Mouse (Mus musculus): ENCODE results near the gene Kazn. TPM values are rescaled to one million over a fixed set of nuclear protein-coding genes. Genes with fewer than 3 reads are reported as not detected.

The Kazn gene
- polyA plus RNA-seq, 1 experiment from 2014 or later = 11.9 TPM

DNA sequence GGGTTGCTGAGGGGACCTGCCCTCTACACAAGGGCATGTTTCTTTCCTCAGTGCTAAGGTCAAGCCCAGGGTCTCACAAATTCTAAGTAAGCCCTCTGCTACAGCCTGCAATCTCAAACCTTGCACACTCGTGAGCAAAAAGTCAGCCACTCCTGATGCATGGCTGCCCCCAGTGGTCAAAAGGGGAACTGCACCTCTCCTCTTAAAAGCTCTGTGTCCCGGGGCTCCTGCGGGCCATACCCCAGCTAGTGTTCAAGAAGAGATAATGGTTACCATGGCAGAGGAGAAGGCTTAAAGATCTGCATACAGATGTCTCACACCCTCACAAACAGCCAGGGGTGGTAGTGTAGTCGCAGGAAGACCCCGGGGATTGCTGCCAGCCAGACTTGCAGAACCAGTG, 9.2 kb upstream of the Kazn start:
- Histone ChIP-seq H3K4me2 (ENCODE audit: low read depth, low read length) (no peak overlapping the region), H3K27ac (replicated peaks; ENCODE audit: low read depth, low read length) (no peak overlapping the region), H3K9ac (ENCODE audit: low read depth, low read length) (no peak overlapping the region), H3K4me1 (ENCODE audit: control insufficient read depth, insufficient read depth, low read length) (peaks cover 8% of the 10 kb centered on the region), H3K36me3 (ENCODE audit: control insufficient read depth, insufficient read depth, low read length) (no peaks in the 10 kb centered on the region), H3K4me3 (ENCODE audit: low read depth, low read length) (no peak overlapping the region), H3K9me3 (ENCODE audit: control insufficient read depth, low read length) (no peaks in the 10 kb centered on the region), H3K27me3 (replicated peaks; ENCODE audit: control insufficient read depth, insufficient read depth, low read length) (no peaks in the 10 kb centered on the region)
- 9% methylated on average over 5 of the region's 5 CpGs for WGBS
- DNase-seq (ENCODE audit: low spot score) (peak; percentile 80), ATAC-seq (ENCODE audit: low read depth) (no peak)

DNA sequence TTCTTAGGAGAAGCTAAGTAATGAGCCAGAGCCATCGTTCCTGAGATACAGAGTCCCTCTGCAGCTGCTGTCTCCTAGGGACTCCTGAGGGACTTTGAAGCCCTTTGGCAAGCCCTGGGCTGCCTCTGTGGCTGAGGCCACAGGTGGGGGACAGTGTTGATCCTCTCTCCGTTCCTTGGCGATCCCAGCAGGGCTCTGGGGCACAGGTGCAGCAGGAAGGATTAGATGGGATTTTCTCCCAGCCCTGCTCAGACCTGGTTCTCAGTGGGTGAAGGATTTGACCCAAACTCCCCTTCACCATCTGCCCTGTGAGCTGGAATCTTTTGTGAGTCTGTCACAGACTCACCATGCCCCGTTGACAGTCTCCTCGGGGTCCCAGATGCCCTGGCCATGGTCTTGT, 7.5 kb upstream of the Kazn start:
- Histone ChIP-seq H3K4me3 (ENCODE audit: low read depth, low read length) (no peak overlapping the region), H3K4me2 (ENCODE audit: low read depth, low read length) (no peak overlapping the region), H3K9ac (ENCODE audit: low read depth, low read length) (no peak overlapping the region), H3K36me3 (ENCODE audit: control insufficient read depth, insufficient read depth, low read length) (no peaks in the 10 kb centered on the region), H3K4me1 (ENCODE audit: control insufficient read depth, insufficient read depth, low read length) (peaks cover 6% of the 10 kb centered on the region), H3K27me3 (replicated peaks; ENCODE audit: control insufficient read depth, insufficient read depth, low read length) (no peaks in the 10 kb centered on the region), H3K27ac (replicated peaks; ENCODE audit: low read depth, low read length) (no peak overlapping the region), H3K9me3 (ENCODE audit: control insufficient read depth, low read length) (no peaks in the 10 kb centered on the region)
- DNase-seq (ENCODE audit: low spot score) = no peak
- ATAC-seq (ENCODE audit: low read depth) = no peak
- WGBS = 21% methylated on average over 5 of the region's 5 CpGs

DNA sequence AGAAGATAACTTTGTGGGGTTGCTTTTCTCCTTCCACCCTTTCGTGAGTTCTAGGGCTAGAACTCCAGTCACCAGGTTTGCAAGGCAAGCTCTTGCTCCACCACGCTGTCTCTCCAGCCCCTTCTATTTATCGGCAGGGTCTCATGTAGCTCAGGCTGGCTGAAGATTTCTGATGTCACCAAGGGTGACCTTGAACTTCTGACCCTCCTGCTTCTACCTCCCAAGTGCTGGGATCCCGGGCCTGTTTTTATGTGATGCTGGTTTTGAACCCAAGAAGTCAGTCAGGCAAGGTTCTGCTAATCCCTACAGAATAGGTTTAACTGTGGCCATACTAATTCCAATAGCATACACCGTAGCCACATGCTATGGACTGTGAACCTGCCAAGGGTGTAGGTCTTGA, 5.4 kb upstream of the Kazn start:
- Histone ChIP-seq H3K4me3 (ENCODE audit: low read depth, low read length) (no peak overlapping the region), H3K27ac (replicated peaks; ENCODE audit: low read depth, low read length) (no peak overlapping the region), H3K9me3 (ENCODE audit: control insufficient read depth, low read length) (no peaks in the 10 kb centered on the region), H3K36me3 (ENCODE audit: control insufficient read depth, insufficient read depth, low read length) (no peaks in the 10 kb centered on the region), H3K4me1 (ENCODE audit: control insufficient read depth, insufficient read depth, low read length) (peaks cover 13% of the 10 kb centered on the region), H3K4me2 (ENCODE audit: low read depth, low read length) (no peak overlapping the region), H3K27me3 (replicated peaks; ENCODE audit: control insufficient read depth, insufficient read depth, low read length) (no peaks in the 10 kb centered on the region), H3K9ac (ENCODE audit: low read depth, low read length) (no peak overlapping the region)
- ATAC-seq (ENCODE audit: low read depth) = no peak
- WGBS = 85% methylated on average over 5 of the region's 5 CpGs
- DNase-seq (ENCODE audit: low spot score) = no peak

DNA sequence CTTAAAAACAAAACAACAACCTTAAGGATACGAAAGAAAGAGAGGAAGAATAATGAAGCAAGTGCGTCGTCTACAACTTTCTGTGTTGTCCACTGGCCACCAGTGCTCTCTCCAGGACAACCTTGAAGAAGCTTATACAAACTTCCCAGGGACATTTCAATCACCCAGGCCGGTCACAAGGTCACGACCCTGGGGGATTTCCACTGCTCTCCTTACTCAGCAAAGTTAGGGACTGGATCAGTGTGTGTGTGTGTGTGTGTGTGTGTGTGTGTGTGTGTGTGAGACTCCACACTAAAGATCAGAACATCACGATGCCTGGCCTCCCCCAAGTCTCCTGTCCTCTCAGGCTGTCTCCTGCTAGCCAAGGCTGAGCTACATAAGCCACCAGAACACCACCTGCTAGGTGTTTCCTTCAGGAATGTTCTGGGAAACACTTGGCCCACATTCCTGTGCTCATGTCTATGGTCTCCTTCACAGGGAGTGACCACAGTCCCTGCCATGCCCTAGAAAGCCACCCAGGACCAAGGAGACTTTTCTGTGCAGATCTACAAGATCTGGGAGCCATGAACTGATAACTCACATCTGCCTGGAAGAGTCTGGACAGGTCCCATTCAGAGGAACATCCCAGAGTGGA, 3.7 kb upstream of the Kazn start:
- 79% methylated on average over 6 of the region's 6 CpGs for WGBS
- Histone ChIP-seq H3K9ac (ENCODE audit: low read depth, low read length) (no peak overlapping the region), H3K27me3 (replicated peaks; ENCODE audit: control insufficient read depth, insufficient read depth, low read length) (no peaks in the 10 kb centered on the region), H3K4me2 (ENCODE audit: low read depth, low read length) (no peak overlapping the region), H3K4me3 (ENCODE audit: low read depth, low read length) (no peak overlapping the region), H3K4me1 (ENCODE audit: control insufficient read depth, insufficient read depth, low read length) (peaks cover 21% of the 10 kb centered on the region), H3K27ac (replicated peaks; ENCODE audit: low read depth, low read length) (no peak overlapping the region), H3K36me3 (ENCODE audit: control insufficient read depth, insufficient read depth, low read length) (no peaks in the 10 kb centered on the region), H3K9me3 (ENCODE audit: control insufficient read depth, low read length) (no peaks in the 10 kb centered on the region)
- ATAC-seq (ENCODE audit: low read depth) (no peak), DNase-seq (ENCODE audit: low spot score) (no peak)

DNA sequence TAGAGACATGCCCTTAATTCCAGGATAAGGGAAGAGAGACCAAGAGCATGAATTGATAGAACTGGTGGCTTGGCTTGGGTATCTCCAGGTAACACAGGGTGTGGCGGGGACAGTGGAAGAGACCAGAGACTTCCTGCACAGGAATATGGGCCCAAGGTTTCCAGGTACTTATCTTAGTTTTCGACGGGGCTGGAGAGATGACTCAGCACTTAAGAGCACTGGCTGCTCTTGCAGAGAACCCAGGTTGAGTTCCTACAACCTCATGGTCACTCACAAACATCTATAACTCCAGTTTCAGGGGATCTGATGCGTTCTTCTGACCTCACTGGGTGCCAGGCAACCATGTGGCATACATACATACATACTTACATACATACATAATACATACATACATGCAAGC, 3.0 kb upstream of the Kazn start:
- WGBS = 77% methylated on average over 4 of the region's 4 CpGs
- peaks cover 25% of the 10 kb centered on the region for H3K4me1 ChIP-seq (ENCODE audit: control insufficient read depth, insufficient read depth, low read length)
- H3K4me2 ChIP-seq (ENCODE audit: low read depth, low read length) = no peak overlapping the region
- H3K9ac ChIP-seq (ENCODE audit: low read depth, low read length) = no peak overlapping the region
- H3K36me3 ChIP-seq (ENCODE audit: control insufficient read depth, insufficient read depth, low read length) = no peaks in the 10 kb centered on the region
- no peaks in the 10 kb centered on the region for H3K27me3 ChIP-seq (replicated peaks; ENCODE audit: control insufficient read depth, insufficient read depth, low read length)
- no peaks in the 10 kb centered on the region for H3K9me3 ChIP-seq (ENCODE audit: control insufficient read depth, low read length)
- DNase-seq (ENCODE audit: low spot score) (no peak), ATAC-seq (ENCODE audit: low read depth) (no peak)
- H3K4me3 ChIP-seq (ENCODE audit: low read depth, low read length) = no peak overlapping the region
- H3K27ac ChIP-seq (replicated peaks; ENCODE audit: low read depth, low read length) = no peak overlapping the region

DNA sequence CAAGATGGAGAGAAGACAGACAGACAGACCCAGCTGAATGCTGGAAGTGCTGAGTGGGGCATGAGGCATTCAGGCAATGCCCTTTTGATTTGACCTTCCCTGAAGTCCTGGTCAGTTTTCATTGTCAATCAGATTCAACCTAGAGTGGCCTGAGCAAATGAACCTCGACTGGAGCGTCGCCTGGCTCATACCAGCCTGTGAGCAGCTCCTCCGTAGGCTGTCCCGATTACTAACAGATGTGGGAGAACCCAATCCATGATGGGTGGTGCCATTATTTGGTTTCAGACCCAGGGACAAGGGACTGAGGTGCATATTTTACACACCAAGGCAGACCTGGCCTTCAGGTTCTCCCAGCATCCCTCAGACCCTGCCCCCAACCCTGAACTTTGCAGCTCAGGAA, 1.7 kb upstream of the Kazn start:
- Histone ChIP-seq H3K27ac (replicated peaks; ENCODE audit: low read depth, low read length) (no peak overlapping the region), H3K27me3 (replicated peaks; ENCODE audit: control insufficient read depth, insufficient read depth, low read length) (no peaks in the 10 kb centered on the region), H3K4me2 (ENCODE audit: low read depth, low read length) (no peak overlapping the region), H3K36me3 (ENCODE audit: control insufficient read depth, insufficient read depth, low read length) (no peaks in the 10 kb centered on the region), H3K9ac (ENCODE audit: low read depth, low read length) (no peak overlapping the region), H3K9me3 (ENCODE audit: control insufficient read depth, low read length) (no peaks in the 10 kb centered on the region), H3K4me1 (ENCODE audit: control insufficient read depth, insufficient read depth, low read length) (peaks cover 25% of the 10 kb centered on the region), H3K4me3 (ENCODE audit: low read depth, low read length) (no peak overlapping the region)
- ATAC-seq (ENCODE audit: low read depth) (no peak), DNase-seq (ENCODE audit: low spot score) (no peak)
- 39% methylated on average over 5 of the region's 5 CpGs for WGBS

DNA sequence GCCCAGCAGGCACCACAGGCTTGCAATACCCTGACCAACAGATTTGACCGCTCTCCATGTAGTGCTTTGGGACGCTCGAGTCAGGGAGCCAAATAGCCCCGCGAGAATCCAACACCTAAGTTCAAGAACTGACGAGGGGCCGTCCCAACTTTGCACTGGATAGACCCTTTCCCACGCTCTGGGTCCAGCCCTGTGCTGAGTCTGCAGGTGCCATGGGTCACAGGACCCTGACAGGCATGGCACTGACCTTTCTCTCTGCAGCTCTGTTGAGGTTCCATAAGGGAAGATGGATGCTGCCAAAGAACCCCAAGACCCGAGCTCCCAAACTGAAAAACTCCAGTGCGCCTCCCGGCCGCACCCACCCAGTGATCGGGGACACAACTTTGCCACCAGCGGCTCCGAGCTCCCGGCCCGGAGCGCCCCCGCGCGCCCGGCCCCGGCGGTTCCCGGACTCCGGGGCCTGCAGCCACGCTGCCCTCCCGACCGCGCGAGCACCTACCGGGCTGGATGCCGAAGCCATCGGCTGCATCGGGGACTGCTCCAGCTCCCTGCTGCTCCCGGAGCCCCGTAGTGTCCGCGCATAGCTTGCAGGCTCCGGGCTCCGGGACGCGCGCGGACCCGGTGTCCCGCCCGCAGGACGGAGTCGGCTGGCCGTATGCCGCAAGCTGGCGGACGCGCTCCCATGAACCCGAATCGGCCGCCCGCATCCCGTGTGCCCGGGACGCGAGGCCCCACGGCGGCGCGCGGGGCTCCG, 538 bp downstream of the Kazn start:
- WGBS = 0% methylated on average over 32 of the region's 69 CpGs
- H3K27me3 ChIP-seq (replicated peaks; ENCODE audit: control insufficient read depth, insufficient read depth, low read length) = no peaks in the 10 kb centered on the region
- H3K4me1 ChIP-seq (ENCODE audit: control insufficient read depth, insufficient read depth, low read length) = peaks cover 25% of the 10 kb centered on the region
- peak overlapping the region; percentile 71 for H3K4me3 ChIP-seq (ENCODE audit: low read depth, low read length)
- H3K27ac ChIP-seq (replicated peaks; ENCODE audit: low read depth, low read length) = peak overlapping the region; percentile 67
- H3K36me3 ChIP-seq (ENCODE audit: control insufficient read depth, insufficient read depth, low read length) = no peaks in the 10 kb centered on the region
- peak overlapping the region; percentile 97 for H3K4me2 ChIP-seq (ENCODE audit: low read depth, low read length)
- no peaks in the 10 kb centered on the region for H3K9me3 ChIP-seq (ENCODE audit: control insufficient read depth, low read length)
- peak overlapping the region; percentile 80 for H3K9ac ChIP-seq (ENCODE audit: low read depth, low read length)
- ATAC-seq (ENCODE audit: low read depth) = peak; percentile 51
- peak; percentile 44 for DNase-seq (ENCODE audit: low spot score)

DNA sequence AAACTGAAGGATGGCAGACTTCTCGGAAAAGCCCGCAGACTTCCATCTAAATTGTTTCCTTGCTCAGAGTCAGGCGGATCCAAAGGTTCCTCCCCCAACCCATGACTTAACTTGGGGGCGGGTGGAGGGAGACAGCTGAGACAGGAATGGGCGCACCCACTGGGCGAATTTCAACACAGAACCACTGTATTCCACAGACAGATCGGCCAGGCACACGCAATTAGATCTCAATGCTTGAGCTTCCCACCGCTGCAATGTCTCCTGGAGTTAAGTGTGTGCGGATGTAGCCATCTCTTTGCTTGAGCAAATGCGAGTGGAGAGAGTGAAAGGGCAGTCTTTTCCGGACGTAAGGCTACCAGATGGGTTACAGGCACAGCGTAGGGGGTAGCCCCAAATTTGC, 1.2 kb downstream of the Kazn start:
- Histone ChIP-seq H3K4me3 (ENCODE audit: low read depth, low read length) (peak overlapping the region; percentile 71), H3K36me3 (ENCODE audit: control insufficient read depth, insufficient read depth, low read length) (no peaks in the 10 kb centered on the region), H3K9me3 (ENCODE audit: control insufficient read depth, low read length) (no peaks in the 10 kb centered on the region), H3K4me2 (ENCODE audit: low read depth, low read length) (peak overlapping the region; percentile 97), H3K9ac (ENCODE audit: low read depth, low read length) (peak overlapping the region; percentile 80), H3K4me1 (ENCODE audit: control insufficient read depth, insufficient read depth, low read length) (peaks cover 25% of the 10 kb centered on the region), H3K27me3 (replicated peaks; ENCODE audit: control insufficient read depth, insufficient read depth, low read length) (no peaks in the 10 kb centered on the region), H3K27ac (replicated peaks; ENCODE audit: low read depth, low read length) (peak overlapping the region; percentile 67; the same call in 1 of the 2 replicates)
- 7% methylated on average over 13 of the region's 14 CpGs for WGBS
- DNase-seq (ENCODE audit: low spot score) = peak; percentile 60
- ATAC-seq (ENCODE audit: low read depth) = no peak

DNA sequence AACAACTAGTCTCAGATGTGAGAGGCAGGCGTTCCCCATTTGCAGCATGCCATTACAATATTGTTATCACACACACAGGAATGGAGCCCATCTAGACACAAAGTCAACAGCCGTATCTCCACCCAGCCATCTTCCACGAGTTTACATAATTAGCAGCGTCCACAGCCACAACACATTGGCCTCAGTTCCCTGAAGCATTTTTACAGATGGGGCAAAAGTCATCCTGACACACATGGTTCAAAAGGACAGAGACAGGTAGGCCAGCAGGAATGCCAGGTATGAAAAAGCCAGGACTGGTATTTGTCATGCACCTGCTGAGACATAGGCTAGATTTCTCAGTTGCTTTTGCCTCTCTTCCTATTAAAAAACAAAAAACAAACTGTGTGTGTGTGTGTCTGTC, 2.5 kb downstream of the Kazn start:
- no peaks in the 10 kb centered on the region for H3K27me3 ChIP-seq (replicated peaks; ENCODE audit: control insufficient read depth, insufficient read depth, low read length)
- H3K4me1 ChIP-seq (ENCODE audit: control insufficient read depth, insufficient read depth, low read length) = peaks cover 25% of the 10 kb centered on the region
- WGBS = 68% methylated on average over 4 of the region's 4 CpGs

More for the DNA sequence above, 2.5 kb downstream of the Kazn start:
- DNase-seq (ENCODE audit: low spot score) (no peak), ATAC-seq (ENCODE audit: low read depth) (no peak)
- no peak overlapping the region for H3K4me3 ChIP-seq (ENCODE audit: low read depth, low read length)
- H3K9me3 ChIP-seq (ENCODE audit: control insufficient read depth, low read length) = no peaks in the 10 kb centered on the region
- H3K4me2 ChIP-seq (ENCODE audit: low read depth, low read length) = no peak overlapping the region
- H3K27ac ChIP-seq (replicated peaks; ENCODE audit: low read depth, low read length) = no peak overlapping the region
- no peaks in the 10 kb centered on the region for H3K36me3 ChIP-seq (ENCODE audit: control insufficient read depth, insufficient read depth, low read length)
- no peak overlapping the region for H3K9ac ChIP-seq (ENCODE audit: low read depth, low read length)

Measured in embryonic facial prominence, embryonic 14.5 days (tissue).